Mouse (Mus musculus) lung, postnatal 36 days (tissue): ENCODE measurements at regions not wholly inside any gene's neighbourhood (a gene's known extent, or its start where the extent isn't known, plus 50 kb on each side); places are given as distances from the start of the nearest gene placed in this dataset.
A peak's percentile ranks its signal among the peaks of the same experiment; 100 is the strongest.

Experiments
- DNase-seq: peaks from one replicate; pipeline ENCODE4 v3.0.0; 2022; ENCODE audit warnings: mixed read lengths

GRCm38 (mm10) chr3:118418981-118419380 is 142.9 kb upstream of the Dpyd start:
- no peak for DNase-seq

DNA sequence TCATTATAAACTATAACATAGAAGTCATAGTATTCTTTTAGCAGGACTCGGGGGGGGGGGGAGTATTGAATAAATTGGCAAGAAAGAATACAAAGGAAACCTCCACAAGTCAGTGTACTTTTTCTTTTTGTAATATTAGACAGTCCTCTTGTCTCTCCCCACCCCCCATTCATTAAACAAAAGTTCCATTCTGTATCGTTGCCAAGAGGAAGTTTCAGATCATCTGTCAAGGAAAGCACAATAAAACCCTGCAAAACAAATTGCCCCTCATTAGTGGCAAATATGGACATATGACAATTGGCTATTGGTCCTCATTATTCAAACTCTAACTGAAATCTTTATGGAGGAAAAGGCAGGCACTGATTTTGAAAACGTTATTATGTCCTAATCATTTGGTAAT is 140.2 kb upstream of the Dpyd start:
- DNase-seq: no peak

DNA sequence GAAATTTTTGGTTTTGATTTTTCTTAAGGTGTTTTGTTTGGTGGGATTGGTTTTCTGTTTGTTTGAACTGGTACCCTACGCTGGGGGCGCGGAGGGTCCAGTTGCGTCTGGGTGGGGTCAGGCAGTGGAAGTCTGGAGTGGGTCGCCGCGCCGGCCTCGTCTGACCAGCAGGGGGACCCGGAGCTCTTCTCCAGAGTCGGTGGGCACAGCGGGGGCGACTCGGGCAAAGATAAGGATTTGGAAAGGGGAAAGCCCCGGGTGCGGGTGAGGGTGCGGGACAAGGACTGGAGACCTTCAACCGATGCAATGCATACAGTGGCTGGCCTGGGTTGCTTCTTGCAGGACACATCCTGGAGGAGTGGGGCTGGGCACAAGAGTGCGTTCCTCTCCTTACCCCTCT is 136.2 kb upstream of the Dpyd start:
- no peak for DNase-seq

- DNase-seq: peak; percentile 49
Measured at GRCm38 (mm10) chr3:118428523-118428922, 133.4 kb upstream of the Dpyd start.

- DNase-seq: no peak
Measured at GRCm38 (mm10) chr3:118429825-118430630, 131.9 kb upstream of the Dpyd start.

DNA sequence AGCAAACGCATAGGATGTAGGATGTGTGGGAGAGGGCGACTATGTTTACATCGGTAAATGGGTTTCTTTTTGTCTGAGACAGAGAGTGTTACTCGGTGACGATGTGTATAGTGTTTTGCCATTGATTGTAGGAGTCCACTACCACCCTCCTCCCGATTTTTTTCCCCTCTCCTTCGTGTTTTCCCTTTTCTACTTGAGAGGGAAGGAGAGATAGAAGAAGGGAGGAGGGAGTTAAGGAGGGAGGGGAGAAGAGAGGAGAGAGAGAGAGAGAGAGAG is 131.4 kb upstream of the Dpyd start:
- no peak for DNase-seq

GRCm38 (mm10) chr3:118431031-118431723 is 130.8 kb upstream of the Dpyd start:
- peak; percentile 72 for DNase-seq

DNA sequence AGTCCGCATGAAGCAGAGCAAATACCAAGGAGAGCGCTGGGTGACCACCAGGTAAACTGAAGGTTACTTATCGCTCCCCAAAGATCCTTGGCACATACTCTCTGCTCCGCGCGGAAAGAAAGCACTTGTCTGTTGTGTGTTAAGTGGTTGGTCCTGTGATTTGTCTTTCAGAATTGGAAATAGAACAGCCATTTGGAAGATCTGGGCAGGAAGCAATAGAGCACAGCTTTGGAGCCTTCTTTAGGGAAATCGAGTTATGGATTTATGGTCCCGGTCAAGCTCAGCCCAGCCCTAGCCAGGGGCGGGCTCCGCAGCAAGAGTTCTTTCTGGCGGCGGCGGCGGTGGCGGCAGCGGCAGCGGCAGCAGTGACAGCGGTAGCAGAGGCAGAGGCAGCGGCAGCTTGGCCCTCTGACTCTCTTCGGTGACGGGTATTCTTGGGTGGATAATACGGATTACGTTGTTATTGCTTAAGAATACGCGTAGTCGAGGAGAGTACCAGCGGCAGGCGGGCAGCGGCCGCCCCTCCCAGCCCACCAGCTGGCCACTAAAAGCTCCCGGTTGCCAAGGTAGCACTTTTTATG is 128.4 kb upstream of the Dpyd start:
- DNase-seq: no peak

DNA sequence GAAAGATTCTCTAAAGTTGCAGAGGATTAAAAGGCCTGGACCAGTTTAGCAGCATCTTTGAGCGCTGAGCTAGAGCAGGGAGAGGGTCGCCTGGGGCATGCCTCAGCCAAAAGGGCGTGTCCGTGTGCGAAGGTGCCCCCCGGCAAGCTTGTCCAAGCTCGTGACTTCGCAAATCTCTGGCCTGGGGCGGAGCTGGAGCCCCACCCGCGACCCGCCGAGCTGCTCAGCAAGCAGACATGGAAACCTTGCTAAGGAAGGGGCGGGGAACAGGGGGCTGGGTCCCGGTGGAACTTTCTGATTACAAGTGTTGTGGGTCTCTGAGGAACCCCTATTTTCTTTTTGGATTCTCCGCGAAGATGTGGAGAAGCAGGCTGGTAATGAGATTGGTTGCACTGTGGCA is 127.6 kb upstream of the Dpyd start:
- no peak for DNase-seq

DNA sequence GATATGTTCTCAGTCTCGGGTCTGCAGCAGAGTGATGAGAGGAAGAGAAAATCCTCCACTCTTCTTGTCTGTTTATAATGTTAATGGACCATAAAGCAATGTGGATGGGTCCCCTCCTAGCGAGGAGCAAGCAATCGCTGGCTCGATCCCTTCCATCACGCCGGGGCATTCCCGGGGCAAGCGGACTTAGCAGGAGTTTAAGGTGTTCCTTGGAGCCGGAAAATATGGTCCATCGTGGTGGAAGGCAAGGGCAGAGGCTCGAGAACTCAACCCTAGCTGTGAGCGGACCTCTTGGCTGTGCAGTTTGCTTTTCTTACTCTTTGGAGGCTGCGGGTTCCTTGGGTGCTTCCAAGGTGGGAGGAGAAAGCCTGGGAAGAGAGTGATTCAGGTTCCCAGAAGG is 127.1 kb upstream of the Dpyd start:
- no peak for DNase-seq

DNA sequence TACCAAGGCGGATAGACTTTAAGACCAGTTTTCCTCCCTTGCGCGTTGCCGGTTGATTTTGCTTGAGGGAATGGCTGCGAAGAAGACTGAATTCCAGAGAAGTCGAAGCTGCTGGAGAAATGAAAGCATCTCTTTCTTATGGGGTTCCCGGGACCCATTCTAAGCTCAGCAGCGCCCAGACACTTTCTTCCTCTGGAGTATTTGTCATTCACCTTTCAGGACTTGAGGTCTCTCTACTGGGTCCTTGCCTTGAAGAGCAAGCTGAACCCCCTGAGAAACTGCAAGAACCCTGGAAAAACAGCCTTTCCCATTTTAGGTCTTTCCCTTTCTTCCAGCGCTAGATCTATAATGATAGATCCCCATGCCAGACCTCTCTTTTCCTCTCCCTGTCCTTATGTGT is 126.7 kb upstream of the Dpyd start:
- no peak for DNase-seq

- peak; percentile 10 for DNase-seq
Measured at GRCm38 (mm10) chr3:118443742-118444332, 118.1 kb upstream of the Dpyd start.

DNA sequence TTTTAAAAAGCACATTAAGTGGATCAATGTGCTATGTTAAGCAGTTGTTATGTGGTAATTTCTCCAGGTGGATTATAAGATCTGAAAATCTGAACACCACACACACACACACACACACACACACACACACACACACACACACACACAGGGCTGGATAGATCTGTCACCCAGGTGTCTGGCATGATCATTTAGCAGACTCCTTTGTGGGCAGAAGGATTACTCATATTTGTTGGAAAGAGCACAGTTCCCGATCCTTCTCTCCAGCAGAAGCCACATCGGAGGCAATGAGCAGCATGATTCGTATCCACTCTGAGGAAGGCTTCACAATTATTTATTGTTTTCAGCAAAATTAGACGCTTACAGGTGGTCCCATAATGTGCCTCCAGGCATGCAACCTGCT is 116.6 kb upstream of the Dpyd start:
- no peak for DNase-seq

GRCm38 (mm10) chr3:118459636-118460035 is 102.3 kb upstream of the Dpyd start:
- DNase-seq: no peak

DNA sequence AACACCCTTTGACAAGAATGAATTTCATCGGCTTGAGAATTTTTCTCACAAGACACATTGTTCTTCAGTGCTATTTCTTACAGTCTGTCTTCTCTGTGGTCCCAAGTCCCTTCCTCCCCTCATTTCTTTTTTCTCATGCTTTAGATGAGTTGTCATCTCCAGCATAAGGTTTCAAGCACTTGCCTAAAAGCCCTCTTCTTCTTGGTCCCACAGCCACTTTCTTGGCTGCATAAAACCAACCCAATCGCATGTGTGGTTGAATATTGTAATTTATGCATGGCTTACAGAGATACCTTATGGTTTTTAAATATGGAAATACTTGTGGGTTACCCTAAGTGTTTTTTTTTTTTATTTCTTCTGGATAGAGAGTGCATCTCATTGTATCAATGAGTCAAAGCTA is 96.3 kb upstream of the Dpyd start:
- no peak for DNase-seq

- DNase-seq: no peak
Measured at GRCm38 (mm10) chr3:118472215-118472799, 89.6 kb upstream of the Dpyd start.

DNA sequence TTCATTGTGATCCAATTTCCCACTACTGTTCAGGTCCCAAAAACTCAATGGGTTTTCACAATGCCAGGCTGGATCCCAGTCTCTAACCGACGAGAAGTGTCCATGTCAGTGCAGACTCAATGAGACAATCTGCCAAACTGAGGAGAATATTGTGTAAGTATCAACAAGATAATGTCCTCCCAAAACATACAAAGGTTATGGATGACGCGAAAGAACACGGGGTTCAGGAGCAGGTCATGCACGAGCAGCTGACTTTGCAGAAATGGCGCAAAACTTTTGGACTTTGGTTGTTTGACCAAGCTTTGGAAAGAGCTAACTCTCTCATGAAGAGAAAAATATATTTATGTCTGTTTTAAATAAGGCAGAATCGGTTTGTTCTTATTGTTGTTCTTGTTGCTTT is 83.9 kb upstream of the Dpyd start:
- no peak for DNase-seq

DNA sequence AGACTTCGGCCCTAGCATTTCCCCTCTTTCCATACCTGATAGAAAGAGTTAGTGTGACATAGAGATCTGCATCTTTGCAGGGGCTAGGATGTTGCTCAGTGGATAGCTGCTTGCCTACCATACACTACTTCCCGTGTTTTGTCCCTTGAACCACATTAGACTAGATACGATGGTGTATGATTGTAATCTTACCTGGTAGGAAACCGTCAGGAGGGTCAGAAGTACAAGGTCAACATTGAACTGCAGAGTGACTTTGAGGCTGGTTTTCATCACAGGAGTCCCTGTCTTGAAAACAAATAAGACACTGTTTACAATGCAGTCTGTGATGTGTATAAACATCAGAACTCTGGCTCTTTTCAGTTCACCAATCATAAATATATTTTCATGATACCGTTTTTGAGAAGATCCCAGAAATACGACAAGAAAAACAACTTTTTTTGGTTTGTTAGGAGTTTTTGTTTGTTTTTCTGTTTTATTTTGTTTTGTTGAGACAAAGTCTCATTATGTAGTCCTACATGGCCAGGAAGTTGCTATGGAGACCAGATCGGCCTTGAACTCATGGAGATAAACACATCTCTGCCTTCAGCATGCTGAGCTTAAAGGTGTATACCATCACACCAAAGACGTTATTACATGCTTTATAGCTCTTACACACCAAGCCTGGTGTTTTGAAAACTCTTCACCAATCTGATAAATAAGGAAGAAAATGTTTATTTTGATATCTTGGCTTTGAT is 81.2 kb upstream of the Dpyd start:
- no peak for DNase-seq

DNA sequence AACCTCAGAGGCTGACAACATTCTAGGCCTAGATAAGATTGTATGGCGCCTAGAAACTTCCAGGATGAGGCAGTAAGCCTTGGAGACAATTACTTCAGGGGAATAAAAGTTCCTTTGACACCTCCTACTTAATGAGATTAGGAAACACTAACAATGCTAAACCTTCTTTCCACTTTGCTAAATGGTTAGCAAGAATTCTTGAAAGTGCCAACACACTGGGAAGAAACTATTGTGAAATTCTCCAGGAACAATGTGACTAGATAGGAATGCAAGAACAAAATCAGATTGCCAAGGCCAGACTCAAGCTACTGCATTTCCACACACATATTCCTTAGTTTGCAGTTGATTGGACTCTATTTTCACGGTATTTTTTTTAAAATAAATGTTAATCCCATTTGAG is 76.0 kb upstream of the Dpyd start:
- DNase-seq: no peak

DNA sequence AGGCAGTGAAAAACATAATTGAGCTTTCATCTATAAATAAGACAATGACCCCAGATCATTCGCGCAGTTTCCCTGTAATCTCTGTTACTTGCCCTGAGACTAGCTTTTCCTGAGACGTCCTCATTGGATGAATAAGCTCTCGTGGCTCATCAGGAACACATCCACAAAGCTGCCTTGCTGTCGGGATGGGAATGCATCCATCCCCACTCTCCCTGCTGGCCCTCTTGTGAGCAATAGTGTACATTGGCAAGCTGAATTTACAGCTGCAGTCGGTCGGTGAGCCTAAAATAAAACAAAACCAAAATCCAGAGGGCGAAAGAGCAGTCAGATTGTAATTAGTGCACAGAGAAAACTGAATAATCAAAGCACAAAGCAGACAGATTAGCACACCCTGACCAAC is 74.5 kb upstream of the Dpyd start:
- DNase-seq: no peak

- DNase-seq: no peak
Measured at GRCm38 (mm10) chr3:118491101-118491500, 70.8 kb upstream of the Dpyd start.

DNA sequence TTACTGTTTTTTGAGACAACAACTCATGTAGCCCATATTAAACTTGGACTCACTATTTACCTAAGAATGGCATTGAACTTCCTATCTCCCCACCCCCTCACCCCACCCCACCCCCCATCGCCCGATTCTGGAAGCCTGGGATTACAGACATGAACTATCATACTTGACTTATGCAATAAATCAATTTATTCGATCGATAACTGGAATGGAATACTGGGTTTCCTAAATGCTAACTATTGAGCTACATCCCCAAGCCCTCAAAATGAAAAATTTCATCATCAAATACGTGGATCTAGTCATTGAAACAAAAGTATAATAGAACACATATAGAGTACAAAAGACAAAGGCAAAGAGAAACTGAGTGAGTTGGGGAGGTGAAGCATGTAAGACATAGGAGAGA is 70.1 kb upstream of the Dpyd start:
- no peak for DNase-seq

GRCm38 (mm10) chr3:118494611-118495010 is 67.3 kb upstream of the Dpyd start:
- no peak for DNase-seq
